Mouse (Mus musculus): ENCODE measurements around the gene Gm20481.
"Not testable (repeated sequence)": the region's sequence is repeated elsewhere in the genome, so short reads cannot be mapped to it uniquely, and the experiment has no call there.

Gene Gm20481

GRCm38 (mm10) chr17:35005902-35006301 lies 36.2 kb downstream of the Gm20481 start:
- not testable (repeated sequence) for DNase-seq

- no peak for DNase-seq
Measured at GRCm38 (mm10) chr17:35007387-35007991, 37.8 kb downstream of the Gm20481 start.

GRCm38 (mm10) chr17:35009586-35009985 lies 39.9 kb downstream of the Gm20481 start:
- DNase-seq: no peak

- DNase-seq: no peak
Measured at GRCm38 (mm10) chr17:35011440-35011839, 41.7 kb downstream of the Gm20481 start.

GRCm38 (mm10) chr17:35012430-35012829 lies 42.7 kb downstream of the Gm20481 start:
- DNase-seq: no peak

GRCm38 (mm10) chr17:35013221-35013620 lies 43.5 kb downstream of the Gm20481 start:
- DNase-seq: no peak

- no peak for DNase-seq
Measured at GRCm38 (mm10) chr17:35015296-35015695, 45.6 kb downstream of the Gm20481 start.

- no peak for DNase-seq
Measured at GRCm38 (mm10) chr17:35016376-35016775, 46.7 kb downstream of the Gm20481 start, which contains the start of gene Vwa7. Gene Vwa7, plus strand, starts transcription at chr17:35016579.

GRCm38 (mm10) chr17:35016791-35017705 lies 47.3 kb downstream of the Gm20481 start:
- no peak for DNase-seq

DNA sequence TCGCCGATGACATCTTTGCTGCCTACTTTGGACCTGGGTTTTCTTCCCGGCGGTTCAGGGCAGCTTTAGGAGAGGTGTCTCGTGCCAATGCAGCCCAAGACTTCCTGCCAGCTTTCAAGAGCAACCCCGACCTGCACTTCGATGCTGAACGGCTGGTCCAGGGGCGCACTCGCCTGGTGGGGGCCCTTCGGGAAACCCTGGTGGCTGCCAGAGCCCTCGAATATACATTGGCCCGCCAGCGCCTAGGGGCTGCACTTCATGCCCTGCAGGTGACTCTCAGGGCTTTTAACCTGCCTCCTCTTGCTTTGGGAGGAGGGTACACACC lies 48.0 kb downstream of the Gm20481 start:
- DNase-seq: no peak

- DNase-seq: no peak
Measured at GRCm38 (mm10) chr17:35018171-35018570, 48.5 kb downstream of the Gm20481 start.

GRCm38 (mm10) chr17:35019894-35020293 lies 50.2 kb downstream of the Gm20481 start:
- no peak for DNase-seq

DNA sequence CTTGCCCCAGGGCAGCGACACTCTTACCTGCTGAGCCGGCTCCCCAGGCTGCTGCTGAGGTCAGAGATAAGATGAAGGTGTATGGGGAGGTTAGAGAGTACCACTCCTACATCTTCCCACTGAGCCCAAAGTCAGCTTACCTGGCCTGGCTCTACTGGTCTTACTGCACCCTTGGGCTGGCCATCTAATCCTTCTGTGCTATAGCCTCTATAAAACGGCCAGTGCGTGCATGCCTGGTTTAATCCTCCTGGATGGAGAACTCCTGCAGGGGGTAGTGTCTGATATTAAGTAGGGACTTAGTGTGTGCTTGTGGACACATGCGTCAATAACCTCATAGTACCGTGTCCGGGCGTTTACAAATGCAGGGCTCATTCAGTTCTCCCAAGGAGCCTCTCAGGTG lies 50.8 kb downstream of the Gm20481 start:
- no peak for DNase-seq

- peak; percentile 71 to 90 for DNase-seq
Measured at GRCm38 (mm10) chr17:35021163-35021808, 51.6 kb downstream of the Gm20481 start.
